Mouse (Mus musculus) erythroblast, embryonic 14.5 days (primary cell): ENCODE measurements around the gene Fance. TPM values are rescaled to one million over a fixed set of nuclear protein-coding genes. Genes with fewer than 3 reads are reported as not detected.

Source experiments
- H3K27me3 ChIP-seq: 2 replicates; pipeline ENCODE4 v1.6.1; 2012; ENCODE audit warnings: inconsistent platforms; ENCODE audit not compliant: control insufficient read depth
- H3K36me3 ChIP-seq: 2 replicates; pipeline ENCODE4 v1.6.1; 2012; ENCODE audit warnings: mild to moderate bottlenecking, inconsistent platforms; ENCODE audit not compliant: control insufficient read depth
- H3K4me1 ChIP-seq: 2 replicates; pipeline ENCODE4 v1.6.1; 2012; ENCODE audit warnings: inconsistent platforms; ENCODE audit not compliant: control insufficient read depth
- H3K4me3 ChIP-seq: replicated peaks from 2 replicates; pipeline ENCODE3; 2012; ENCODE audit warnings: moderate library complexity, mild to moderate bottlenecking, inconsistent platforms
- H3K9me3 ChIP-seq: 2 replicates; pipeline ENCODE4 v1.6.1; 2012; ENCODE audit warnings: low read length, inconsistent platforms, mixed read lengths; ENCODE audit not compliant: control insufficient read depth
- GATA1 ChIP-seq: IDR thresholded peaks from 2 replicates; pipeline ENCODE4 v1.6.1; 2012; ENCODE audit warnings: low read length, inconsistent platforms, mixed read lengths
- TAL1 ChIP-seq: IDR thresholded peaks from 3 replicates; pipeline ENCODE4 v1.6.1; 2012; ENCODE audit warnings: low read length, inconsistent platforms, mixed read lengths
- polyA plus RNA-seq: library from polyadenylated mRNA; stranded (reverse); fragments of >175 nt; gene quantifications from 2 replicates; pipeline ENCODE4 v1.2.3, GENCODE M21; 2012

The Fance gene
- polyA plus RNA-seq, 1 experiment = 1.7 TPM

DNA sequence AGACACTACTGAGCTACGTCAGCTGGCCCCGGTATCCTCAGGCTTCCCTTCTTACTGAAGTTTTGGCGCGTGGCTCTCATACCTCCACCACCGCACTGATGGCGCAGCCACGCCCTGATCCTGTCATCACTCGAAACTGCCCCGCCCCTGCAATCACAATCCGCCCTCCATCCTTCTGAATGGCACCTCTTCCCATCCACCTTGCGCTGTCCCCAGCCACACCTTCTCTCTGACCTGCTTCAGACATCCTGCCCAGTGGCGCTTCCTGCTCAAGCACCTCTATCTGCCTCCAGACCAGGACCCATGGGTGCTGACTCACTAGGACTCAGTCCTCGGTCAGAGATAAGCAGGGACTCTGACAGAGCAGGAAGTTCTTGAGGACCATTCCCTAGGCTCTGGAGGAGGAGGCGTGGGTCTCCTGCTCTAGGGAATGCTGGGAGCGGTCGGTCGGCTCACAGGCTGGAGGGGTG lies 62.3 kb downstream of the Fance start:
- no peak for TF ChIP-seq GATA1
- TF ChIP-seq TAL1 = no peak
- Histone ChIP-seq H3K9me3 (no peaks in the 10 kb centered on the region), H3K4me1 (peaks cover 19% of the 10 kb centered on the region), H3K4me3 (no peak overlapping the region), H3K27me3 (peaks cover 38% of the 10 kb centered on the region), H3K36me3 (no peaks in the 10 kb centered on the region)

Other genes starting within 250 kb of the Fance start
- gene Tcp11, start 232.9 kb upstream of the Fance start, polyA plus RNA-seq = not detected in 2 replicates
- gene Scube3, start 171.4 kb upstream of the Fance start, polyA plus RNA-seq = not detected in 2 replicates
- 0.39 and 0.46 TPM in 2 replicates for gene Zfp523, start 136.4 kb upstream of the Fance start, polyA plus RNA-seq
- 0.53 and 0.80 TPM in 2 replicates for gene Def6, start 105.7 kb upstream of the Fance start, polyA plus RNA-seq
- gene Ppard, start 80.8 kb upstream of the Fance start, polyA plus RNA-seq = 5.3 and 6.6 TPM in 2 replicates
- gene Rpl10a, start 15.0 kb downstream of the Fance start, polyA plus RNA-seq = 529 and 604 TPM in 2 replicates
- 0.22 and 0.26 TPM in 2 replicates for gene Tead3, start 37.3 kb downstream of the Fance start, polyA plus RNA-seq
- gene Tulp1, start 51.7 kb downstream of the Fance start, polyA plus RNA-seq = 0.19 and 0.26 TPM in 2 replicates
- 0.32 and 0.33 TPM in 2 replicates for gene Fkbp5, start 204.0 kb downstream of the Fance start, polyA plus RNA-seq
- gene Armc12, start 217.3 kb downstream of the Fance start, polyA plus RNA-seq = not detected in 2 replicates
- not detected in 2 replicates for gene Clpsl2, start 235.9 kb downstream of the Fance start, polyA plus RNA-seq
- not detected in 2 replicates for gene Clps, start 247.2 kb downstream of the Fance start, polyA plus RNA-seq